Mouse (Mus musculus) embryonic facial prominence, embryonic 10.5 days (tissue): ENCODE results near the gene Gm6040. TPM values are rescaled to one million over a fixed set of nuclear protein-coding genes. Genes with fewer than 3 reads are reported as not detected.

ENCODE experiments used
- DNase-seq: peaks from one replicate; pipeline ENCODE4 v3.0.0-alpha.2; 2017; ENCODE audit warnings: low spot score
- H3K27ac ChIP-seq: fragments of 300-500 bp; sonication (generic); replicated peaks from 2 replicates; pipeline ENCODE4 v1.5.1; 2016; ENCODE audit warnings: mild to moderate bottlenecking
- H3K27me3 ChIP-seq: fragments of 300-500 bp; sonication (generic); replicated peaks from 2 replicates; pipeline ENCODE4 v1.6.1; 2016; ENCODE audit warnings: low read depth, mild to moderate bottlenecking; ENCODE audit not compliant: poor library complexity, severe bottlenecking
- H3K36me3 ChIP-seq: fragments of 300-500 bp; sonication (generic); replicated peaks from 2 replicates; pipeline ENCODE4 v1.6.1; 2016; ENCODE audit warnings: mild to moderate bottlenecking, moderate library complexity
- H3K4me1 ChIP-seq: fragments of 300-500 bp; sonication (generic); 2 replicates; pipeline ENCODE4 v1.6.1; 2016
- H3K4me3 ChIP-seq: fragments of 300-500 bp; sonication (generic); 2 replicates; pipeline ENCODE4 v1.5.1; 2016; ENCODE audit warnings: mild to moderate bottlenecking, moderate library complexity
- H3K9me3 ChIP-seq: fragments of 300-500 bp; sonication (generic); 2 replicates; pipeline ENCODE4 v1.6.1; 2016; ENCODE audit warnings: mild to moderate bottlenecking
- WGBS: fragments of 180-500 bp; shearing (Covaris S2); methylation state at CpG from one replicate; pipeline ENCODE4 v1.1.7; 2016; 5-methylcytosine and 5-hydroxymethylcytosine counted together
- polyA plus RNA-seq: library from polyadenylated mRNA; unstranded; fragments of >200 nt; fragmentation: Nextera tagmentation; extraction: Ambion mirVana; gene quantifications from 2 replicates; pipeline ENCODE4 v1.2.1, GENCODE M21; 2016

The Gm6040 gene
- polyA plus RNA-seq, result not detected in 2 replicates

- Histone ChIP-seq H3K27me3 (no peaks in the 10 kb centered on the region), H3K9me3 (peaks cover 37% of the 10 kb centered on the region), H3K4me1 (no peaks in the 10 kb centered on the region), H3K4me3 (no peak within 1 kb of the TSS), H3K36me3 (no peaks in the 10 kb centered on the region), H3K27ac (no peak within 1 kb of the TSS)
- no peak for DNase-seq
- 80% methylated on average over 3 of the region's 3 CpGs for WGBS
Observed at GRCm38 (mm10) chr8:20921971-20922370, at the start of gene Gm6040. Gm6040 (minus strand) TSS chr8:20922071.

GRCm38 (mm10) chr8:20964531-20964930 lies 42.7 kb upstream of the Gm6040 start:
- Histone ChIP-seq H3K4me3 (no peak overlapping the region), H3K27me3 (no peaks in the 10 kb centered on the region), H3K4me1 (no peaks in the 10 kb centered on the region), H3K9me3 (peaks cover 27% of the 10 kb centered on the region), H3K36me3 (no peaks in the 10 kb centered on the region), H3K27ac (no peak overlapping the region)
- 75% methylated on average over 2 of the region's 2 CpGs for WGBS
- DNase-seq, result no peak

GRCm38 (mm10) chr8:20944610-20945009 lies 22.7 kb upstream of the Gm6040 start, which contains the start of gene AY761185:
AY761185 (minus strand) TSS chr8:20944710.
- DNase-seq, result no peak
- H3K27ac ChIP-seq, result no peak within 1 kb of the TSS
- H3K36me3 ChIP-seq, result no peaks in the 10 kb centered on the region
- WGBS, result 82% methylated on average over 3 of the region's 3 CpGs
- H3K4me1 ChIP-seq, result no peaks in the 10 kb centered on the region
- H3K27me3 ChIP-seq, result no peaks in the 10 kb centered on the region
- no peak within 1 kb of the TSS for H3K4me3 ChIP-seq
- peaks cover 30% of the 10 kb centered on the region for H3K9me3 ChIP-seq

DNA sequence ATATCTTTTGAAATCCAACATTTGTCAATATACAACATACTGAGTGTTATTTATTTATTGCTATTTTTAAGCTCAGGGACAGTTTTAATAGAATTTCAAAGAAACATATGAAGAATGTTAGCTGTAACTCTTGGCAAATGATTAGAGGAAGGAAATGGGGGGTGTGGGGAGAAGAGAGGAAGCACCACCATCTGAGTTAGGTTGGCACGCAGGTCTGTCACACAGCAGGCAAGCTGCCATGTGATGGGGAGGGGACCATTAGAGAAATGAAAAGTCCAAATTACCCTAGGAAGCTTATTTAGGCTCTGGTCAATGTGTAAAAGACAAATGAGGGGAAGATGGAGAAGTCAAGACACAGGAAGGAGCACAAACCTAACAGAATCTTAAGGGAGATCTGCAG lies 9.6 kb downstream of the Gm6040 start:
- Histone ChIP-seq H3K27ac (no peak overlapping the region), H3K27me3 (no peaks in the 10 kb centered on the region), H3K4me1 (no peaks in the 10 kb centered on the region), H3K9me3 (peaks cover 27% of the 10 kb centered on the region), H3K36me3 (no peaks in the 10 kb centered on the region), H3K4me3 (no peak overlapping the region)
- WGBS, result 86% methylated on average over 1 of the region's 1 CpGs
- no peak for DNase-seq

- H3K27ac ChIP-seq, result no peak overlapping the region
- no peak for DNase-seq
- peaks cover 23% of the 10 kb centered on the region for H3K9me3 ChIP-seq
- H3K4me3 ChIP-seq, result no peak overlapping the region
- no peaks in the 10 kb centered on the region for H3K27me3 ChIP-seq
- WGBS, result 78% methylated on average over 2 of the region's 2 CpGs
- no peaks in the 10 kb centered on the region for H3K4me1 ChIP-seq
- H3K36me3 ChIP-seq, result no peaks in the 10 kb centered on the region
Observed at GRCm38 (mm10) chr8:20908256-20908655, 13.6 kb downstream of the Gm6040 start.

- no peaks in the 10 kb centered on the region for H3K4me1 ChIP-seq
- WGBS, result 88% methylated on average over 2 of the region's 2 CpGs
- H3K4me3 ChIP-seq, result no peak overlapping the region
- H3K27me3 ChIP-seq, result no peaks in the 10 kb centered on the region
- no peak for DNase-seq
- peaks cover 20% of the 10 kb centered on the region for H3K9me3 ChIP-seq
- H3K27ac ChIP-seq, result no peak overlapping the region
- H3K36me3 ChIP-seq, result no peaks in the 10 kb centered on the region
Observed at GRCm38 (mm10) chr8:20907119-20907518, 14.8 kb downstream of the Gm6040 start.

- WGBS, result 53% methylated on average over 2 of the region's 2 CpGs
- no peak for DNase-seq
- H3K27ac ChIP-seq, result no peak within 1 kb of the TSS
- no peaks in the 10 kb centered on the region for H3K4me1 ChIP-seq
- peaks cover 44% of the 10 kb centered on the region for H3K9me3 ChIP-seq
- no peaks in the 10 kb centered on the region for H3K36me3 ChIP-seq
- H3K27me3 ChIP-seq, result no peaks in the 10 kb centered on the region
- no peak within 1 kb of the TSS for H3K4me3 ChIP-seq
Observed at GRCm38 (mm10) chr8:20902527-20902926, 19.3 kb downstream of the Gm6040 start, which contains the start of gene Gm15056. Gm15056 (minus strand) TSS chr8:20902627.

DNA sequence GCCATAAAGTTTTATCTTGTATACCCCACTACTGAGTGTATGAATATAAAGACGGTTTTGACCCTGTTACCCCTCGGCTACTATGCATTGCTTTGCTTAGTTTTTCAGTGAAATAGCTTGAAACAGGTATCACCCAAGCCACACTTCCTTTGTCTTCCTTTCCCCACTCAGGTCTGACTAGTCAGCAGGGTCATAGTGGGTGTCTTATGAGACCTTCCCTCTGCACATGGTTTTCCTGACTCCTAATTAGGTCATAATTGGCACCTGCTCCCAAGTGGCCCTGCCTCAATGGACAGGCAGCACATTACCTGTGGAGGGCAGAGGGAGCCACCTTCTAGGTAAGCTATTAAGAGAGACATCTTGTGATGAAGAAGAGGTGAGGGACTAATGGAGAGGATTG lies 29.5 kb downstream of the Gm6040 start, which contains the start of gene Defb33:
TSS of gene Defb33 (plus strand) at position 301 of the 400 bp plus-strand sequence.
- Histone ChIP-seq H3K27me3 (no peaks in the 10 kb centered on the region), H3K36me3 (no peaks in the 10 kb centered on the region), H3K4me1 (no peaks in the 10 kb centered on the region), H3K9me3 (peaks cover 65% of the 10 kb centered on the region), H3K27ac (no peak within 1 kb of the TSS), H3K4me3 (no peak within 1 kb of the TSS)
- WGBS, result 85% methylated on average over 2 of the region's 2 CpGs
- no peak for DNase-seq

DNA sequence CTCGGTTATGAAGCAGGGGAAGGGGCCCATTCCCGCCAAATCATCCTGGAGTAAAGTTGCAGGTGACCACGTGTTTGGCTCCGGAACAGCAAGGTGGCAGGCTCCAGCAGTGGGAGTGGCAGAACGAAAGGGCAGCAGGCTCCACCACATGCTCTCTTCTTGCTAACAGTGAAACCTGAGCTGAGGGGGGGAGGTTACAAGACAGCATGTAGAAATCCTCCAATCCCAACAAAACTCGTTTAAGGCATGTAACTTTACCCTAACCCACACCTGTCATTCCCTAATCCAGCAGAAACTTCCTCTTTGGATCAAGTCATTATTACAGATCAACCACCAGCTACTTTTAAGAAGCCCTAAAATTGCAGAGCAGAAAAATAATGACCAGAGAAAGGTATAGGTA lies 47.3 kb downstream of the Gm6040 start:
- Histone ChIP-seq H3K36me3 (no peaks in the 10 kb centered on the region), H3K4me1 (no peaks in the 10 kb centered on the region), H3K9me3 (peaks cover 37% of the 10 kb centered on the region), H3K4me3 (no peak overlapping the region), H3K27ac (no peak overlapping the region), H3K27me3 (no peaks in the 10 kb centered on the region)
- WGBS, result 44% methylated on average over 6 of the region's 6 CpGs
- DNase-seq, result no peak

Other genes starting within 250 kb of the Gm6040 start
- not detected in 2 replicates for gene Defb33, start 29.4 kb downstream of the Gm6040 start, polyA plus RNA-seq
- gene Gm15056, start 19.4 kb downstream of the Gm6040 start, polyA plus RNA-seq, result not detected in 2 replicates
- gene AY761185, start 22.6 kb upstream of the Gm6040 start, polyA plus RNA-seq, result not detected in 2 replicates
- gene Defa21, start 103.5 kb upstream of the Gm6040 start, polyA plus RNA-seq, result not detected in 2 replicates
- gene Defa23, start 133.0 kb upstream of the Gm6040 start, polyA plus RNA-seq, result not detected in 2 replicates
- not detected in 2 replicates for gene Defa35, start 143.0 kb upstream of the Gm6040 start, polyA plus RNA-seq
- not detected in 2 replicates for gene Defa25, start 162.4 kb upstream of the Gm6040 start, polyA plus RNA-seq
- not detected in 2 replicates for gene Gm14851, start 174.0 kb upstream of the Gm6040 start, polyA plus RNA-seq
- not detected in 2 replicates for gene Defa30, start 212.6 kb upstream of the Gm6040 start, polyA plus RNA-seq
- gene Defa22, start 240.2 kb upstream of the Gm6040 start, polyA plus RNA-seq, result not detected in 2 replicates